Mouse (Mus musculus) limb, embryonic 10.5 days (tissue): ENCODE results near the gene Cdh8. TPM values are rescaled to one million over a fixed set of nuclear protein-coding genes. Genes with fewer than 3 reads are reported as not detected.

Source experiments
- DNase-seq: peaks from one replicate; pipeline ENCODE4 v3.0.0-alpha.2; 2017; ENCODE audit warnings: low spot score
- H3K27ac ChIP-seq: fragments of 300-500 bp; sonication (generic); 2 replicates; pipeline ENCODE4 v1.5.1; 2016; ENCODE audit warnings: mild to moderate bottlenecking
- H3K27me3 ChIP-seq: fragments of 300-500 bp; sonication (generic); 2 replicates; pipeline ENCODE4 v1.6.1; 2016; ENCODE audit warnings: low read depth, mild to moderate bottlenecking; ENCODE audit not compliant: poor library complexity, severe bottlenecking
- H3K36me3 ChIP-seq: fragments of 300-500 bp; sonication (generic); 2 replicates; pipeline ENCODE4 v1.6.1; 2016; ENCODE audit warnings: mild to moderate bottlenecking, moderate library complexity
- H3K4me1 ChIP-seq: fragments of 300-500 bp; sonication (generic); 2 replicates; pipeline ENCODE4 v1.6.1; 2016
- H3K4me3 ChIP-seq: fragments of 300-500 bp; sonication (generic); 2 replicates; pipeline ENCODE4 v1.5.1; 2016; ENCODE audit warnings: mild to moderate bottlenecking, moderate library complexity
- H3K9me3 ChIP-seq: fragments of 300-500 bp; sonication (generic); replicated peaks from 2 replicates; pipeline ENCODE4 v1.6.1; 2016; ENCODE audit warnings: mild to moderate bottlenecking
- WGBS: fragments of 180-500 bp; shearing (Covaris S2); methylation state at CpG from one replicate; pipeline ENCODE4 v1.1.7; 2016; 5-methylcytosine and 5-hydroxymethylcytosine counted together
- polyA plus RNA-seq: library from polyadenylated mRNA; unstranded; fragments of >200 nt; fragmentation: Nextera tagmentation; extraction: Ambion mirVana; gene quantifications from 2 replicates; pipeline ENCODE4 v1.2.1, GENCODE M21; 2016

The Cdh8 gene
- polyA plus RNA-seq, 1 experiment from 2014 or later: 0.49 TPM

DNA sequence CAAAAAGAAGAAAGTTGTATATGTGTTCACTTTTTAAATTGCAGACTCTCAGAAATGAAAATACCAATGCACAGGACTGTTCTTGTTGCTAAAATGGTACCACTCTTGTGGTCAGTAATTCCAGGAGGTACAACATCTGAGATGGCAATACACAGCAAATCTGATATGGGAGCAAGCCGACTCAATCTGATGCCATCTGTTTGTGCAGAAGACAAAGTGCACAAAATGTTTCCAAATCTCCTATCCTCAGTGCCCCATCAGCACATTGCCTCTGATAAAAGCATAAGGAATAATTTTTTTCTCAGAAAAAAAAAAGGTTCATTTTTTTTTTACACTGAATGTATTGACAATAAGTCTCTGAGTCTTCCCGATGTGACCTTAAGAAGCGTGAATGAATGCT, 62.3 kb downstream of the Cdh8 start:
- WGBS: 91% methylated on average over 3 of the region's 3 CpGs
- Histone ChIP-seq H3K4me3 (no peak overlapping the region), H3K27me3 (no peaks in the 10 kb centered on the region), H3K27ac (no peak overlapping the region), H3K4me1 (no peaks in the 10 kb centered on the region), H3K36me3 (no peaks in the 10 kb centered on the region), H3K9me3 (no peaks in the 10 kb centered on the region)
- no peak for DNase-seq

DNA sequence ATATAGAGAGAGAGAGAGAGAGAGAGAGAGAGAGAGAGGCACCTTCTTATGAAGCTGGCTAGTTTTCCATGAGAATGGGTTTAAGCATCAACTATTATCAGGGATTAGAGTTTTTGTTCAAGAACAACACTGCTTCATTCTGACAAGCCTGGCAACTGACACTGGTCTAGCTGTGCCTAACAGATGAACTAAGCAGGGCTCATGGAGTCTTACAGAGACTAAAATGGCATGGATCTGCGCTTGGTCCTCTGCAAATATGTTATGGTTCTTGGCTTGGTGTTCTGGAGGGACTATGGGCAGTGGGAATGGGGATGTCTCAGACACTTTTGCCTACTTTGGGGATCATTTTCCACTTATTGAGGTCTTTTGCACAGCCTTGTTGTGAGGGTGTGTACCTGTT, 63.0 kb downstream of the Cdh8 start:
- Histone ChIP-seq H3K36me3 (no peaks in the 10 kb centered on the region), H3K27ac (no peak overlapping the region), H3K4me3 (no peak overlapping the region), H3K4me1 (no peaks in the 10 kb centered on the region), H3K9me3 (no peaks in the 10 kb centered on the region), H3K27me3 (no peaks in the 10 kb centered on the region)
- WGBS: 74% methylated on average over 1 of the region's 1 CpGs
- no peak for DNase-seq

DNA sequence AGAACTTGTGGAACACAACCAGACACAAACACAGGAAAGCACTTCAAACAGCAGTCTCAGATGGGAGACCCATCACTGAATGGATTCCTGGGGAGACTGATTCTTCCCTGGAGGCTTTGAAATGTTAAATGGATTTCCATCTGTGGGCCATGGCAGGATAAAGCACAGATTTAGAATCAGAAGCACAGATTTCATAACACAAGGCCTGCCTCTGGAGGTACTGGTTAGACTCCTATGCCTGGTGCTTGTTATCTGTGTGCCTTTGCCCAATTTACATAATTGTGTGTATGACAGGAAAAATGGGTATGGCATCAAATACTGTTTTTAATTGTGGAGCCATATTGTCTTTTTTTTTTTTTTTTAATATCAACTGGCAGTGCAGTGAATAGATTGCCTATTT, 66.8 kb downstream of the Cdh8 start:
- Histone ChIP-seq H3K4me1 (no peaks in the 10 kb centered on the region), H3K36me3 (no peaks in the 10 kb centered on the region), H3K9me3 (no peaks in the 10 kb centered on the region), H3K27me3 (no peaks in the 10 kb centered on the region), H3K27ac (no peak overlapping the region), H3K4me3 (no peak overlapping the region)
- no peak for DNase-seq

DNA sequence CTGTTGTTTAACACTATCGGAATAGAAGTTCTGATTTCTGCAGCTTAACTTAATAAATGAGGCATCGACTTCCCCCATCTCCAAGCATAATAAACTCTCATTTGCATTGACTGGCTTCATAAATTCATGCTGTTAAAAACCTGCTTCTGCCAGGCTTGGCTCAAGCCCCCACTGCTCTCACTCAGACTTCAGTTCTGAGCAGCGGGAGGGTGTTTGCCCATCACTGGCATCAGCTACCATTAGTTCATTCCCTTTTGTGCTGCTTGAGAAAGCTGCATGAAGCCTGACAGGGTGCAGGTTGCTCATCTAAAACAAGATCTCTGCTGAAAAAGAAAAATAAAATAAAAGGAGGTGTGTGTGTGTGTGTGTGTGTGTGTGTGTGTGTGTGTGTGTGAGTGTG, 67.7 kb downstream of the Cdh8 start:
- H3K4me1 ChIP-seq: no peaks in the 10 kb centered on the region
- no peaks in the 10 kb centered on the region for H3K27me3 ChIP-seq
- H3K9me3 ChIP-seq: no peaks in the 10 kb centered on the region
- DNase-seq: no peak
- 75% methylated on average over 3 of the region's 3 CpGs for WGBS
- no peaks in the 10 kb centered on the region for H3K36me3 ChIP-seq
- H3K4me3 ChIP-seq: no peak overlapping the region
- no peak overlapping the region for H3K27ac ChIP-seq

DNA sequence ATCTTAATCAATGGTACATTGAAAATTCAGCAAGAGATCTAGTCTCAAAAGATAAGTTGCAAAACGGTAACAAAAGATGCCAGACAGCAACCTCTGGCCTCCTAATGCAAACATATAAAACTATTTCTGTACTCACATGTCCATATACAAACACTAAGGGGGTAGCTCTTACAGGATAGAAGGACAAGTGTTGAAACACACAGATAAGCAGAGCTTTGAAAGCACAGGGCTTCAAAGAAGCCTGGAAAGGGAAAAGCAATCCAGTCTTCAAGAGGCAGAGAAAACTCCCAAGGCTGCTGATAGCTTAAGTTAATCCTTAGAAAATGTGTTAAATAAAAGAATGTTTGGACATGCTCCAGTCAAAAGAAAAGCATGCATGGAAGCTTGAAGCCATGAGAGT, 77.0 kb downstream of the Cdh8 start:
- Histone ChIP-seq H3K27ac (no peak overlapping the region), H3K9me3 (no peaks in the 10 kb centered on the region), H3K4me3 (no peak overlapping the region), H3K4me1 (no peaks in the 10 kb centered on the region), H3K27me3 (no peaks in the 10 kb centered on the region), H3K36me3 (no peaks in the 10 kb centered on the region)
- no peak for DNase-seq
- WGBS: 78% methylated on average over 1 of the region's 1 CpGs

DNA sequence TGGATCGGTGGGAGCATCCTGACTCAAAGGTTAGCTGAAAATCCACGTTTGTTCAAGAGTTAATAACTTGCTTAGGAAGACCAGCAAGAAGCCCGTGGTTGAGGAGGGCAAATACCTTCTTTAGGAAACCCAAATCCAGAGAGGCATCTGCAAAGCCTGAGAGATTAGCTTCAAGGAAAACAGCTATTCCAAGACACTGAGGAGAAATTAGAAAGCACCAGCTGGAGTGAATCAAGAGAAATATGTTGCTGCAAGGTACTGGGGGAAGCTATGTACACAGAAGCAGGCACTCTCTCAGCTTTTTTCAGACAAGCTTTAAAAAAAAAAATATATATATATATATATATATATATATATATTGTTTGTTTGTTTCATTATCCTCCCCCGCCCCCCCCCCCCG, 88.7 kb downstream of the Cdh8 start:
- DNase-seq: no peak

DNA sequence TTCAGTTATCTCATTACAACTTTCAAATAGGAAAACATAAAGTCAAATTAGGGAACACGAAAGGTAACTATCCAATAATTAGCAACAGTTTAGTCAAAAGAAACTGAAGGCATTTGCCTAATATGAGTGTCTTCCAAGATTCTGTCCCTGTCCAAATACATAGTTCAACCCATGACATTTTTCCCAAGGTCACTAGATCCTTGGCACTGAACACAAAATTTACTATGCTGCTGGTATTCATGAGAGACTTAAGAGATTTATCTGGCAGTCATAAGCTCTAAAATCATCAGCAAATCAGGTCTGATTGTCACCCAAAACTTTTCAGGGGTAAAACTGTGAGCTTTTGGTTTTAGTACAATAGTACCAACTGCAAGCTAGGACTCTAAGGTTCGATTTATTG, 101.7 kb downstream of the Cdh8 start:
- WGBS: 92% methylated on average over 2 of the region's 2 CpGs
- no peaks in the 10 kb centered on the region for H3K9me3 ChIP-seq
- H3K36me3 ChIP-seq: no peaks in the 10 kb centered on the region
- H3K27me3 ChIP-seq: no peaks in the 10 kb centered on the region
- no peaks in the 10 kb centered on the region for H3K4me1 ChIP-seq
- no peak for DNase-seq
- no peak overlapping the region for H3K4me3 ChIP-seq
- H3K27ac ChIP-seq: no peak overlapping the region

More for the DNA sequence above, 88.7 kb downstream of the Cdh8 start:
- Histone ChIP-seq H3K27ac (no peak overlapping the region), H3K9me3 (no peaks in the 10 kb centered on the region), H3K4me1 (no peaks in the 10 kb centered on the region), H3K27me3 (no peaks in the 10 kb centered on the region), H3K4me3 (no peak overlapping the region), H3K36me3 (no peaks in the 10 kb centered on the region)
- 87% methylated on average over 5 of the region's 5 CpGs for WGBS

DNA sequence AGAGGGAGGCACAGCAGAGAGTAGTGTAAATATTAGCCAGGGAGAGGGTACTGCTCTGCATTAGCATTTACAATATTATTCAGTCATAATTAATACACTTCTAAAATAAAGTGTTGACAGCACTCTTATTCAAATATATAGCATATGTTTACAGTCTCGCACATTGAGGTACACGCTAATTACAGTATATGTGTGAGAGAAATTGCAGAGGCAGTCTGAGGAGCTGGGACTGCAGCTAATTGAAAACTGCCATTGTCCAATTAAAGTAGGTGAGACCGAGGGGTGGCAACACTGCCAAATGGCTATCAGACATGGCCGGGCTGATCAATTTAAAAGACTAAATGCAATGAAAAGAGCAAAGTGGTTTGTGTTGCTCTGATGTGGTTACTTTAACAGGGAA, 112.1 kb downstream of the Cdh8 start:
- Histone ChIP-seq H3K36me3 (no peaks in the 10 kb centered on the region), H3K27me3 (no peaks in the 10 kb centered on the region), H3K27ac (no peak overlapping the region), H3K4me3 (no peak overlapping the region), H3K9me3 (no peaks in the 10 kb centered on the region), H3K4me1 (no peaks in the 10 kb centered on the region)
- no peak for DNase-seq
- WGBS: 63% methylated on average over 4 of the region's 4 CpGs

DNA sequence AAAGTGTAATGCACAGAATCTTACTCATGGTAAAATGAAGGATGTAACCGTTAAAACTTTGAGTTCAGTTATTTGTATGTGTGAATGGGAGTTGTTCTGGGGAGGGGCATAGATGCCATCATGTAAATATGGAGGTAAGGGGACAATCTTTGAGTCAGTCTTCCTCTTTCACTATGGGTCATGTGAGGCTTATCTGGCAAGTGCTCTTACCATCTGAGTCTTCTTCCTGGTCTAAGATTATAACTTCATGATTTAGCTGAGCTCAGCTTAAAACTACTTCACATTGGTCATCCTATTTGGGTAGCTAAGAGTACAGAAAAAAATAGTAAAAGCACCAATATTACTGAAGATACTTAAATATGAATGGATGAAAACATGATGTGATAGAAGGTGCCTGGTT, 126.1 kb downstream of the Cdh8 start:
- no peak for DNase-seq
- no peaks in the 10 kb centered on the region for H3K27me3 ChIP-seq
- H3K4me3 ChIP-seq: no peak overlapping the region
- H3K36me3 ChIP-seq: no peaks in the 10 kb centered on the region
- no peak overlapping the region for H3K27ac ChIP-seq
- WGBS: 89% methylated on average over 1 of the region's 1 CpGs
- no peaks in the 10 kb centered on the region for H3K4me1 ChIP-seq
- no peaks in the 10 kb centered on the region for H3K9me3 ChIP-seq

DNA sequence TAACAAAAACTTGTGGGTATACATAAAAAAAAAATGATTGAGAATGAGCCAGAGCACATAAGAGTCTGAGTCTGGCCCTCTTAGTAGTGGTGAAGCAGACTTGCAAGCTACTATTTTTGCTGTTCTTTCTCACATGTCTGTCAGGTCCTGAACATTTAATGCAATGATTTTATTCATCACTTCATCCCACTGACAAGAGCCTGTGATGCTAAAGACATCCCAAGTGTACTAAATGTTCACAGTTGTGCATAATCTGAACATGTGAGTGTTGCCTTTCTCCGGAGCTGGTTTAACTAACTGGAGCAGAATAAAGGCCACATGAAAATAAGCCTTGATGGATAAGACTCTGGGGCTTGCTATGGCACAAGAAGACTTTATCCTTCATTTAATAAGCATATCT, 131.2 kb downstream of the Cdh8 start:
- no peaks in the 10 kb centered on the region for H3K9me3 ChIP-seq
- no peak for DNase-seq
- H3K36me3 ChIP-seq: no peaks in the 10 kb centered on the region
- H3K27ac ChIP-seq: no peak overlapping the region
- H3K4me1 ChIP-seq: no peaks in the 10 kb centered on the region
- 91% methylated on average over 1 of the region's 1 CpGs for WGBS
- no peaks in the 10 kb centered on the region for H3K27me3 ChIP-seq
- no peak overlapping the region for H3K4me3 ChIP-seq

DNA sequence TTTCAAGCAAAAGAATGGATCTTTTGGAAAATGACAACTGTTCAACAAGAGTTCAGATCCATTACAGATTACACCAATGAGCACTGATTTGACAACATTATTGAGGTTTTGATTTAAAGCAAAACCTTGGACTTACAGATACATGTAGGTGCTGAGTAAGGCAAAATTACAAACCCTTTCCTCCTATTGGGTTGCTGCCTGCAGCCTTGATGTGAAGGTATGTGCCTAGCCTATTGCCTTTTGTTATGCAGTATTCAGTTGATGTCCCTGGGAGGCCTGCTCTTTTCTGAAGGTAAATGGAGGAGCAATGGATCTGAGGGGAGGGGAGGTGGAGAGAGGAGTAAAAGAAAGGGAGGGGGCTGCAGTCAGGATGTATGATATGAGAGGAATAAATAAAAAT, 135.9 kb downstream of the Cdh8 start:
- Histone ChIP-seq H3K9me3 (no peaks in the 10 kb centered on the region), H3K4me3 (no peak overlapping the region), H3K27ac (no peak overlapping the region), H3K27me3 (no peaks in the 10 kb centered on the region), H3K36me3 (no peaks in the 10 kb centered on the region), H3K4me1 (no peaks in the 10 kb centered on the region)
- DNase-seq: no peak

DNA sequence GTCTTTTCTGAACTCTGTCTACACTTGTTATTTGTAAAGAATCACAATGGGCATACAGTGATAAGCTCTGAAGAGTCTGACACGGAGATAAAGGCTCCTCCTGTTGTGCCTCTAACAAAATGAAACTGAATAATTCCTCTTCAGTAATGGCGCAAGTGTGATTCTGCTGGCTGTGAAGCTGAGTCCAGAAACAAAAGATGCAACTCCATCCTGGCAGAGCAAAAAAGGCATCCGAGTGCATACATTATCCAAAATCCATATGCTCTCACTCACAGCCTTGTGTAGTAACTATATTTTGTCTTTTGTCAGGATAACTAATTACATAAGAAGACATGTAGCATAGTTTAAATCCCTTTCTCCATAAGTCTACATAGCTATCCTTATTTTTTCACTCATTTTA, 149.1 kb downstream of the Cdh8 start:
- Histone ChIP-seq H3K9me3 (no peaks in the 10 kb centered on the region), H3K27ac (no peak overlapping the region), H3K4me1 (no peaks in the 10 kb centered on the region), H3K36me3 (no peaks in the 10 kb centered on the region), H3K4me3 (no peak overlapping the region), H3K27me3 (no peaks in the 10 kb centered on the region)
- DNase-seq: no peak
- WGBS: 87% methylated on average over 3 of the region's 3 CpGs

DNA sequence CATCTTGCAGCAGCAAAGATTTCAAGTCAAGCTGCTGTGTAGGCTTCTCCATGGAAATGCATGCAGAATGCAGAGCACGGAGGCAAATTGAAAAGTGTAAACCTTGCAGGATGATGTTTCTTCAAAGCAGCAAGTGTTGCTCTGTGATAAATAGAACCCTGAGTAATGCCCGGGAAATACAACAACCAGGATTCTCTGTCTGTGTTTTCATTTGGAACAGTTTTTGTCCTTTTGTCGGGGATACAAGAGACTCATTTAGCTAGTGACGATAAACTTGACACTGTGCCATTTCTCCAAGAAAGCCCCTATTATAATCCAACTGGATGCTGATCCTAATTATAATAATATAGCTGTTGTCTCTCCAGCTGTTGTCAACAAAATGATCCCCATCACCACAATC, 181.9 kb downstream of the Cdh8 start:
- no peak for DNase-seq
- Histone ChIP-seq H3K9me3 (no peaks in the 10 kb centered on the region), H3K4me3 (no peak overlapping the region), H3K4me1 (no peaks in the 10 kb centered on the region), H3K27ac (no peak overlapping the region), H3K27me3 (no peaks in the 10 kb centered on the region), H3K36me3 (no peaks in the 10 kb centered on the region)
- 92% methylated on average over 4 of the region's 4 CpGs for WGBS

DNA sequence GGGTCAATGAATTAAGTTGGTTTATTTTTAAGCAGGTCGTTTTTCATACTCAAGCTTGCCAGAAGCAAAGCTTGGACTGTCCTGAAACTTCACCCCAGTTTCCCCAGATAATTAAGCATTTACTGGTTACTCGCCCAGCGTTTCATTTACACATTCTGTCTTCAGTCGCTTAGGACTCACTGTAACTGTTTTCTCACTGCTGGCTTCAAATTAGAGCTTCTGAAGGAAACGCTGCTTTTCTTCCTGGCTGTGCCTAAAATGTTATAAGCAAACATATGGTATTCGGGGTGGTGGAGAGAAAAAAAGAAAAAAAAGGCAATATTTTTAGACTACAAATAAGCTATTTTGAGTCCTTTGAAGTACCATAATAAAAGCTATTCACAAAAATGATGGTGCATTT, 192.6 kb downstream of the Cdh8 start:
- Histone ChIP-seq H3K4me3 (no peak overlapping the region), H3K9me3 (no peaks in the 10 kb centered on the region), H3K36me3 (no peaks in the 10 kb centered on the region), H3K27me3 (no peaks in the 10 kb centered on the region), H3K27ac (no peak overlapping the region), H3K4me1 (no peaks in the 10 kb centered on the region)
- WGBS: 69% methylated on average over 6 of the region's 6 CpGs
- DNase-seq: no peak
